Mouse (Mus musculus) MN1 (cell line): ENCODE measurements at regions not wholly inside any gene's neighbourhood (a gene's known extent, or its start where the extent isn't known, plus 50 kb on each side); places are given as distances from the start of the nearest gene placed in this dataset.
"Not testable (repeated sequence)": the region's sequence is repeated elsewhere in the genome, so short reads cannot be mapped to it uniquely, and the experiment has no call there.

ENCODE experiments used
- DNase-seq: peaks from one replicate; pipeline ENCODE4 v3.0.0-alpha.2; 2016; ENCODE audit warnings: low spot score

GRCm38 (mm10) chr1:51411726-51412125 is 66.5 kb downstream of the Nabp1 start:
- no peak for DNase-seq

DNA sequence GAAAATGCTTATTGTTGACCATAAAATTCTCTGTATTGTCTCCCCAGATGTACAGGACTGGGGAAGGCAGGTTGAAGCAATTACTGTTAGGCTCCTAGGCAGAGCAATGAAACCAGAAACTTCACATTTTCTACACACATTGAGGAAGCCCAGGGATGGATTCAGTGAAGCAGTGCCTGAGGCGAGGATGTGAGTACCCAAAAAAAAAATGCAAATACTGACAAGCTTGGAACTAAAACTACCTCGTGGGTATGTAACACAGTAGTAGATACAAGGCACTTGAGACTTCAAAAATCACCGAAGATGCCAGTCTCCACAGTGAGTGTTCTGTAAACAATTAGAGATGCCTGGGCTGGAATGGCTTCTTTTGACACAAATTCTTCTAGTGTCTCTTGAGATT is 74.6 kb downstream of the Nabp1 start:
- no peak for DNase-seq

DNA sequence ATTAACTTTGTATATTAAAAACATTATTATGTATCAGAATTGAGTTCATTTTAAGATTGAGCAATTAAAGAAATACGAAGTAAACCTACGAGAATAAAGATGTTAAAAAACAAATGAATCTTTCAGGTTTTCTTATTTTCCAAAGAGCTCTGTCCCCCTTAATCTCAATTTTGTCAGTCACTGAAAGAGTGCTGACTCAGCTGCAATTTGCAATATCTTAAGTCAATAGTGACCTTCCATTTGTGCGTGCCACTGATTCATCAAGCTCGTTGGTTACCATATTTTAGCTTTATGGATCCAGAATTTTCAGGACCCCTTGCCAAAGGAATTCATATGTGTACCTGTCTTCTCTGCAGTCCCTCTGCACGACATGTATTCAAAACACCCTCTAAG is 75.7 kb downstream of the Nabp1 start:
- no peak for DNase-seq

DNA sequence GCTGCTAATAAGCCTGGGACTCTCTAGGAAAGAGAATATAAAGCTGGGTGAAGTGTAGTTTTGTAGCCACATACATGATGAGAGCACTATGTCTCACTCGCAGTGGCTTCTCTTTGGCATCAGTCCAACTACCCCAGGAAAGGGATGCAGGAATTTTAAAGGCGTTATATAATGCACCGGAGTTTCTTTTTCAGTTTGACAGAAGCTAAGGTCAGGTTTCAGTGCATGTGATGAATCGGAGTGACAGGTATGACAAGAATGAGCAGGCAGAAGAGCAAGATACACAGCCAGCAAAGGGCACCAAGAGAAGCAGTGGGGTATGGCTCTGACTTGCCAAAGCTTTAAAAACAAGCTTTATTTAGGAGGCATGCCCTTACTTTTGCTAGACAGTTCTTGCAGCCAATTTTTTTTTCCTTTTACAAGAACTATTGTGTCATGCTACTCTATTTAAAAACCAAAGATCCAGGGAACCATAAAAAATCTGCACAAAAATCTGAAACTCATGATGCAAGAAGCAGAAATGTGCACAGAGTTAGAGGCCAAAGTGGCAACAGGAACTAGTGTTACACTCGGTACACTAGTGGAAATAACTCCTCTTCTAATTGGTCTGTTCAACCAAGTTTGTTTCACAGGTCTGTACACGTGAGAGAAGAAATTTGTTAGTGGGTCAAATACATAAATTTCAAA is 76.2 kb downstream of the Nabp1 start:
- no peak for DNase-seq

GRCm38 (mm10) chr1:51400541-51400940 is 77.7 kb downstream of the Nabp1 start:
- DNase-seq: not testable (repeated sequence)

DNA sequence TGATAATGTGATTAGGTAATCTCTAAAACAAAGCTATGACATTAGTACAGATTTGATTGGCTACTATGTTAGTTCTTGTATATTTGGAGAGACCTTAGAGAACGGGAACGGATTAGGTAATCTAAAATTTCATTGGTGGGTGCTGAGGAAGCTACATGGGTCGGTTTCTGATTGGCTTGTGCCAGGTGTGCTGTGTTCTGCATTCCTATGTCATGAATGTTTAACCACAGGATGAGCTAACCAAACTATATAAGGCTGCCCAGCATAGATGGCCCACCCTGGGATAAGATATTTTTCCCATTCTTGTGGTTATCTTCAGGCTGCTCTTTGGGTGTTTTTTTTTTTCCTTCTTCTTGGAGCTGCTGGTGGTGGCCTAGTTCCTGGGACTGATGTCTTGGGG is 91.4 kb downstream of the Nabp1 start:
- DNase-seq: no peak

- DNase-seq: peak; percentile 22
Observed at GRCm38 (mm10) chr1:51384051-51384450, 94.2 kb downstream of the Nabp1 start.

DNA sequence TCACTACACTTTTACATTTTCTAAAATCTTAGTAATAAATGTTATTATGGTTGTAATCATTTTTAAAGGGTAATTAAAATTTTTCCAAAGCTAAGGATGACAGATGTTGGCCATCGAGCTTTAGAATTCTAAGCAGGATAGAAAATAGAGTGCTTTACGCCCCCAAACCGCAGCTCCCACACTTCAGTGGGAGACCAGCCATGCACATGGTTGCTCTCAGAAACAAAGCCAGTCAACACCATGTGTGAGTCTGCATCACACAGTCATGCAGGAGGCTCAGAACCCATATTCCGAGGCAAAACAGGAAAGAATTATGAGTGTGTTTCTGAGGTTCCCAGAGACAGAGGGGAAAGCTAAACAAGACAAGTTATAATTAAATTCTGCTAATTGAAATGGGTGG is 91.3 kb downstream of the Cavin2 start:
- no peak for DNase-seq

DNA sequence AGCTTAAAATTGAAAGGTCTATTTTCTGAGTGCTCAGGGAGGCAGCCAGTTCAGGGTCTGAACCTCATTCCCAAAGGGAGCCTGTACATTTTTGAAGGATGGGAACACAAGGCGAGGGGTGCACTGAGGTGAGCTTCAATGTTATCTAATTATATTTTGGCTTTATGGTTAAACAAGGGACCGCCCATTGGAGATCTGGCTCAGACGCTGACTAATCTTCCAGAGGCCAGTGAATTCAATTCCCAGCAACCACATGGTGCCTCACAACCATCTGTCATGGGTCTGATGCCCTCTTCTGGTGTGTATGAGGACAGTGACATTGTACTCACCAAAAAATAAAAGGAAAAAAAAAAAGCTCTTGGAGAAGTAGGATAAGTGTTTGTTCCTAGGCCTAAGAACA is 78.7 kb downstream of the Cavin2 start:
- no peak for DNase-seq

DNA sequence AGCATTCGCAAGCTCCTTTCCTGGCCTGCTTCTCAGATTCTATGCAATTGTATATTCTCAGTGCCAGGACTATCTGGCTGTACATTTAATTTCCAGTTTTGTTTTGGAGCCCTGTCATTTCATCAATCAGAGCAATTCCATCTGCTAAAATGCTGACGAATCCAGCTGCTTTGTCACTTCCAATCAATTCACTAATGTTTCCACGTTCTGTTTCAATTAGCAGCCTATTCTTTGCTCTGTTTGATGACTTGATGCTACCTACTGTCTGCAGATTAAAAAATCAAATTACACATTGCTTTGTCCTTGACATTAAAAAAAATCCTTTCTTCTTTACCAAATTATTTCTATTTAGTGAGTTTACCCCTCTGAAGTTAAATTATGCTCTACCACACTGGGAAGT is 71.2 kb downstream of the Cavin2 start:
- no peak for DNase-seq
